Mouse (Mus musculus): ENCODE data around the gene Ing4. TPM values are rescaled to one million over a fixed set of nuclear protein-coding genes. Genes with fewer than 3 reads are reported as not detected.

Ing4 gene
- polyA plus RNA-seq, 1 experiment from 2014 or later = 76.1 TPM

GRCm38 (mm10) chr6:125082801-125083386 lies 43.3 kb downstream of the Ing4 start:
- ATAC-seq (ENCODE audit: insufficient number of reproducible peaks, insufficient read depth, low FRiP score, low read depth) = no peak
- no peaks in the 10 kb centered on the region for H3K36me3 ChIP-seq (ENCODE audit: control insufficient read depth, insufficient read depth, low read length)
- 88% methylated on average over 7 of the region's 7 CpGs for WGBS

GRCm38 (mm10) chr6:125084424-125084823 lies 44.9 kb downstream of the Ing4 start:
- peaks cover 10 to 11% of the 10 kb centered on the region in 2 experiments for H3K4me1 ChIP-seq (ENCODE audit: control insufficient read depth in 2 of 2, insufficient read depth in 2 of 2, low read length in 2 of 2)
- H3K9me3 ChIP-seq (ENCODE audit: control insufficient read depth, low read length) = no peaks in the 10 kb centered on the region
- 6% methylated on average over 4 of the region's 4 CpGs for WGBS
- no peak overlapping the region for H3K9ac ChIP-seq (ENCODE audit: low read length)
- no peak for ATAC-seq (ENCODE audit: insufficient number of reproducible peaks, insufficient read depth, low FRiP score, low read depth)
- H3K4me2 ChIP-seq (ENCODE audit: low read length) = no peak overlapping the region
- no peaks in the 10 kb centered on the region for H3K36me3 ChIP-seq (ENCODE audit: control insufficient read depth, insufficient read depth, low read length)
- H3K4me3 ChIP-seq (ENCODE audit: control insufficient read depth in 1 of 2, insufficient read depth in 1 of 2, low read depth in 1 of 2, low read length in 2 of 2) = no peak overlapping the region
- H3K27ac ChIP-seq (replicated peaks in 1 of 2; ENCODE audit: control insufficient read depth in 1 of 2, insufficient read depth in 1 of 2, low read depth in 2 of 2, low read length in 2 of 2) = no peak overlapping the region
- peaks cover 2% of the 10 kb centered on the region; the same call in 1 of the 2 replicates for H3K27me3 ChIP-seq (ENCODE audit: control insufficient read depth, insufficient read depth, low read length)

More at GRCm38 (mm10) chr6:125082801-125083386, 43.3 kb downstream of the Ing4 start:
- no peak overlapping the region for H3K9ac ChIP-seq (ENCODE audit: low read length)
- H3K4me1 ChIP-seq (ENCODE audit: control insufficient read depth in 2 of 2, insufficient read depth in 2 of 2, low read length in 2 of 2) = peaks cover 0 to 3% of the 10 kb centered on the region in 2 experiments; a peak in 2 of 4 replicates
- peaks cover 2% of the 10 kb centered on the region; the same call in 1 of the 2 replicates for H3K27me3 ChIP-seq (ENCODE audit: control insufficient read depth, insufficient read depth, low read length)
- no peak overlapping the region for H3K4me2 ChIP-seq (ENCODE audit: low read length)
- no peak overlapping the region for H3K4me3 ChIP-seq (ENCODE audit: control insufficient read depth in 1 of 2, insufficient read depth in 1 of 2, low read depth in 1 of 2, low read length in 2 of 2)
- H3K9me3 ChIP-seq (ENCODE audit: control insufficient read depth, low read length) = no peaks in the 10 kb centered on the region
- no peak overlapping the region for H3K27ac ChIP-seq (replicated peaks in 1 of 2; ENCODE audit: control insufficient read depth in 1 of 2, insufficient read depth in 1 of 2, low read depth in 2 of 2, low read length in 2 of 2)

GRCm38 (mm10) chr6:125087937-125088336 lies 48.4 kb downstream of the Ing4 start:
- Histone ChIP-seq H3K9ac (ENCODE audit: low read length) (no peak overlapping the region), H3K36me3 (ENCODE audit: control insufficient read depth, insufficient read depth, low read length) (no peaks in the 10 kb centered on the region), H3K27me3 (ENCODE audit: control insufficient read depth, insufficient read depth, low read length) (no peaks in the 10 kb centered on the region), H3K4me3 (ENCODE audit: control insufficient read depth in 1 of 2, insufficient read depth in 1 of 2, low read depth in 1 of 2, low read length in 2 of 2) (no peak overlapping the region), H3K27ac (replicated peaks in 1 of 2; ENCODE audit: control insufficient read depth in 1 of 2, insufficient read depth in 1 of 2, low read depth in 2 of 2, low read length in 2 of 2) (peak overlapping the region in 1 of 2 experiments; percentile 94; a peak in 2 of 4 replicates), H3K4me1 (ENCODE audit: control insufficient read depth in 2 of 2, insufficient read depth in 2 of 2, low read length in 2 of 2) (peaks cover 17 to 26% of the 10 kb centered on the region in 2 experiments), H3K9me3 (ENCODE audit: control insufficient read depth, low read length) (no peaks in the 10 kb centered on the region), H3K4me2 (ENCODE audit: low read length) (no peak overlapping the region)
- WGBS = 78% methylated on average over 3 of the region's 3 CpGs
- no peak for ATAC-seq (ENCODE audit: insufficient number of reproducible peaks, insufficient read depth, low FRiP score, low read depth)

- peak overlapping the region; percentile 62 for H3K4me2 ChIP-seq (ENCODE audit: low read length)
- peak overlapping the region; percentile 66 for H3K9ac ChIP-seq (ENCODE audit: low read length)
- H3K27ac ChIP-seq (replicated peaks in 1 of 2; ENCODE audit: control insufficient read depth in 1 of 2, insufficient read depth in 1 of 2, low read depth in 2 of 2, low read length in 2 of 2) = peak overlapping the region; percentile 94 to 97
- no peaks in the 10 kb centered on the region for H3K9me3 ChIP-seq (ENCODE audit: control insufficient read depth, low read length)
- 4% methylated on average over 20 of the region's 20 CpGs for WGBS
- H3K36me3 ChIP-seq (ENCODE audit: control insufficient read depth, insufficient read depth, low read length) = no peaks in the 10 kb centered on the region
- H3K4me1 ChIP-seq (ENCODE audit: control insufficient read depth in 2 of 2, insufficient read depth in 2 of 2, low read length in 2 of 2) = peaks cover 17 to 26% of the 10 kb centered on the region in 2 experiments
- no peak overlapping the region; a peak in 1 of 4 replicates for H3K4me3 ChIP-seq (ENCODE audit: control insufficient read depth in 1 of 2, insufficient read depth in 1 of 2, low read depth in 1 of 2, low read length in 2 of 2)
- no peaks in the 10 kb centered on the region for H3K27me3 ChIP-seq (ENCODE audit: control insufficient read depth, insufficient read depth, low read length)
- ATAC-seq (ENCODE audit: insufficient number of reproducible peaks, insufficient read depth, low FRiP score, low read depth) = peak; percentile 80
Measured at GRCm38 (mm10) chr6:125088561-125089321, 49.2 kb downstream of the Ing4 start.

GRCm38 (mm10) chr6:125089521-125090321 lies 50.2 kb downstream of the Ing4 start:
- peak overlapping the region; percentile 16 to 29 for H3K4me3 ChIP-seq (ENCODE audit: control insufficient read depth in 1 of 2, insufficient read depth in 1 of 2, low read depth in 1 of 2, low read length in 2 of 2)
- peak overlapping the region; percentile 94 to 97 for H3K27ac ChIP-seq (replicated peaks in 1 of 2; ENCODE audit: control insufficient read depth in 1 of 2, insufficient read depth in 1 of 2, low read depth in 2 of 2, low read length in 2 of 2)
- peak overlapping the region; percentile 66 for H3K9ac ChIP-seq (ENCODE audit: low read length)
- no peaks in the 10 kb centered on the region for H3K36me3 ChIP-seq (ENCODE audit: control insufficient read depth, insufficient read depth, low read length)
- ATAC-seq (ENCODE audit: insufficient number of reproducible peaks, insufficient read depth, low FRiP score, low read depth) = peak; percentile 72
- peaks cover 17 to 26% of the 10 kb centered on the region in 2 experiments for H3K4me1 ChIP-seq (ENCODE audit: control insufficient read depth in 2 of 2, insufficient read depth in 2 of 2, low read length in 2 of 2)
- H3K4me2 ChIP-seq (ENCODE audit: low read length) = peak overlapping the region; percentile 62
- H3K27me3 ChIP-seq (ENCODE audit: control insufficient read depth, insufficient read depth, low read length) = no peaks in the 10 kb centered on the region
- no peaks in the 10 kb centered on the region for H3K9me3 ChIP-seq (ENCODE audit: control insufficient read depth, low read length)
- 4% methylated on average over 15 of the region's 15 CpGs for WGBS

- H3K9me3 ChIP-seq (ENCODE audit: control insufficient read depth, low read length) = no peaks in the 10 kb centered on the region
- H3K36me3 ChIP-seq (ENCODE audit: control insufficient read depth, insufficient read depth, low read length) = no peaks in the 10 kb centered on the region
- no peak for ATAC-seq (ENCODE audit: insufficient number of reproducible peaks, insufficient read depth, low FRiP score, low read depth)
- peak overlapping the region; percentile 85 to 94 for H3K27ac ChIP-seq (replicated peaks in 1 of 2; ENCODE audit: control insufficient read depth in 1 of 2, insufficient read depth in 1 of 2, low read depth in 2 of 2, low read length in 2 of 2)
- 59% methylated on average over 10 of the region's 10 CpGs for WGBS
- H3K4me3 ChIP-seq (ENCODE audit: control insufficient read depth in 1 of 2, insufficient read depth in 1 of 2, low read depth in 1 of 2, low read length in 2 of 2) = peak overlapping the region in 1 of 2 experiments; percentile 16; a peak in 2 of 4 replicates
- peaks cover 17 to 26% of the 10 kb centered on the region in 2 experiments for H3K4me1 ChIP-seq (ENCODE audit: control insufficient read depth in 2 of 2, insufficient read depth in 2 of 2, low read length in 2 of 2)
- H3K27me3 ChIP-seq (ENCODE audit: control insufficient read depth, insufficient read depth, low read length) = no peaks in the 10 kb centered on the region
- 0 out of 2 replicates have a peak overlapping the region, but pooled peaks have one; percentile 66 for H3K9ac ChIP-seq (ENCODE audit: low read length)
- H3K4me2 ChIP-seq (ENCODE audit: low read length) = peak overlapping the region; percentile 62
Measured at GRCm38 (mm10) chr6:125090341-125091085, 51.0 kb downstream of the Ing4 start.

GRCm38 (mm10) chr6:125092372-125092771 lies 52.8 kb downstream of the Ing4 start:
- WGBS = 67% methylated on average over 5 of the region's 5 CpGs
- peaks cover 19 to 26% of the 10 kb centered on the region in 2 experiments for H3K4me1 ChIP-seq (ENCODE audit: control insufficient read depth in 2 of 2, insufficient read depth in 2 of 2, low read length in 2 of 2)
- no peaks in the 10 kb centered on the region for H3K36me3 ChIP-seq (ENCODE audit: control insufficient read depth, insufficient read depth, low read length)
- H3K27me3 ChIP-seq (ENCODE audit: control insufficient read depth, insufficient read depth, low read length) = no peaks in the 10 kb centered on the region
- H3K4me2 ChIP-seq (ENCODE audit: low read length) = no peak overlapping the region
- no peak overlapping the region for H3K27ac ChIP-seq (replicated peaks in 1 of 2; ENCODE audit: control insufficient read depth in 1 of 2, insufficient read depth in 1 of 2, low read depth in 2 of 2, low read length in 2 of 2)
- H3K9ac ChIP-seq (ENCODE audit: low read length) = no peak overlapping the region
- no peak overlapping the region for H3K4me3 ChIP-seq (ENCODE audit: control insufficient read depth in 1 of 2, insufficient read depth in 1 of 2, low read depth in 1 of 2, low read length in 2 of 2)
- H3K9me3 ChIP-seq (ENCODE audit: control insufficient read depth, low read length) = no peaks in the 10 kb centered on the region
- no peak for ATAC-seq (ENCODE audit: insufficient number of reproducible peaks, insufficient read depth, low FRiP score, low read depth)
